Mouse (Mus musculus) thymus, adult 2 months (tissue): ENCODE results near the gene Olfr1087.

Source experiments
- CTCF ChIP-seq: fragments of 200-500 bp; IDR thresholded peaks from 2 replicates; pipeline ENCODE4 v1.5.1; 2012; ENCODE audit warnings: mild to moderate bottlenecking, control low read depth, low read length, moderate library complexity, borderline replicate concordance; ENCODE audit not compliant: control insufficient read depth, poor library complexity, insufficient read depth; ENCODE audit errors: extremely low read depth
- POLR2A ChIP-seq: fragments of 200-500 bp; IDR thresholded peaks from 2 replicates; pipeline ENCODE4 v1.6.1; 2012; ENCODE audit warnings: mild to moderate bottlenecking, low read length, control low read depth, moderate library complexity; ENCODE audit not compliant: control insufficient read depth, poor library complexity, insufficient read depth; ENCODE audit errors: extremely low read depth

DNA sequence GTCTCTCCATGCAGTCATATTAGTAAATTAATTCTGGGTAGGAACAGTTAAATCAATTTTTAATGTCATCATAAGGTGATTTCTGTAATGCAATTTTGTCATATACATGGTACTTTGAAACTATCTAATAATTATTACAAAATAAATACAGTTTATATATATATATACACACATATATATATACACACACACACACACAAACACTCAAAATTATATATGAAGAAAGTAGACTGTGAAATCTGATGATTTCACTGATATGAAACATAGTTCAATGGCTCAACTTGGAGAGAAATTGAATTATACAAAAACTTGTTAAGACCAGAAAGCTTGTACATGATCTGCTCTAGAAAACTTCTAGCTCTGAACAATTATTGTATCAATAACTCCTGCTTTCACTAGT lies 35.4 kb upstream of the Olfr1087 start, which contains the start of gene Olfr1089:
- TF ChIP-seq CTCF (no peak), POLR2A (no peak)
